Mouse (Mus musculus) CH12.LX (cell line): ENCODE measurements around the gene Mrgpre.

Experiments used
- BHLHE40 ChIP-seq: IDR thresholded peaks from 2 replicates; pipeline ENCODE4 v1.6.1; 2011; ENCODE audit warnings: mild to moderate bottlenecking, low read depth, low read length, improper control_type of control experiment
- CTCF ChIP-seq, 2 experiments: IDR thresholded peaks in 1 of 2; conservative IDR thresholded peaks in 1 of 2; 2 replicates each; pipeline ENCODE4 v1.5.1; 2011 to 2012; ENCODE audit warnings: low read depth in 2 of 2, low read length in 2 of 2, improper control_type of control experiment in 1 of 2, inconsistent platforms in 1 of 2, mild to moderate bottlenecking in 1 of 2, moderate library complexity in 1 of 2
- E2F4 ChIP-seq: IDR thresholded peaks from 2 replicates; pipeline ENCODE4 v1.6.1; 2011; ENCODE audit warnings: low read depth, low read length, improper control_type of control experiment; ENCODE audit not compliant: insufficient replicate concordance
- MAX ChIP-seq: IDR thresholded peaks from 2 replicates; pipeline ENCODE4 v1.6.1; 2011; ENCODE audit warnings: low read length, improper control_type of control experiment
- MYC ChIP-seq: IDR thresholded peaks from 2 replicates; pipeline ENCODE4 v1.6.1; 2011; ENCODE audit warnings: low read depth, mild to moderate bottlenecking, improper control_type of control experiment, low read length
- PAX5 ChIP-seq: IDR thresholded peaks from 2 replicates; pipeline ENCODE4 v1.6.1; 2012; ENCODE audit warnings: low read length, inconsistent platforms, mixed read lengths
- POLR2A ChIP-seq: IDR thresholded peaks from 2 replicates; pipeline ENCODE4 v1.6.1; 2011; ENCODE audit warnings: low read depth, mild to moderate bottlenecking, improper control_type of control experiment, low read length
- POLR2AphosphoS2 ChIP-seq: IDR thresholded peaks from 2 replicates; pipeline ENCODE4 v1.6.1; 2011; ENCODE audit warnings: low read depth, low read length, improper control_type of control experiment
- RAD21 ChIP-seq: IDR thresholded peaks from 2 replicates; pipeline ENCODE4 v1.6.1; 2011; ENCODE audit warnings: low read depth, mild to moderate bottlenecking, low read length, improper control_type of control experiment, moderate library complexity
- SMC3 ChIP-seq: IDR thresholded peaks from 2 replicates; pipeline ENCODE4 v1.6.1; 2011; ENCODE audit warnings: low read depth, low read length, improper control_type of control experiment
- USF1 ChIP-seq: IDR thresholded peaks from 2 replicates; pipeline ENCODE4 v1.6.1; 2014; ENCODE audit warnings: low read depth, mild to moderate bottlenecking, inconsistent platforms, low read length, improper control_type of control experiment
- ZMIZ1 ChIP-seq: IDR thresholded peaks from 2 replicates; pipeline ENCODE4 v1.6.1; 2012; ENCODE audit warnings: low read depth, mild to moderate bottlenecking, inconsistent platforms, low read length, improper control_type of control experiment
- ZNF384 ChIP-seq: IDR thresholded peaks from 2 replicates; pipeline ENCODE4 v1.6.1; 2012; ENCODE audit warnings: low read depth, low read length, improper control_type of control experiment, inconsistent platforms

GRCm38 (mm10) chr7:143764876-143765530 is 19.3 kb downstream of the Mrgpre start:
- TF ChIP-seq RAD21 (no peak), CTCF (conservative IDR thresholded peaks at IDR 0.05 in 1 of 2, IDR thresholded peaks at IDR 0.05 in 1 of 2; ENCODE audit: low read depth in 2 of 2, low read length in 2 of 2) (no peak), ZMIZ1 (no peak), MYC (no peak), USF1 (no peak), ZNF384 (no peak), PAX5 (no peak), POLR2A (no peak), SMC3 (no peak), BHLHE40 (no peak), E2F4 (no peak), POLR2AphosphoS2 (no peak), MAX (no peak)
